Mouse (Mus musculus): ENCODE data around the gene Atp6v0e2.

- TF ChIP-seq CTCF (IDR thresholded peaks at IDR 0.05; ENCODE audit: low read depth, low read length) (no peak), TAL1 (conservative IDR thresholded peaks at IDR 0.05; ENCODE audit: low read depth, low read length) (no peak), GATA1 (IDR thresholded peaks at IDR 0.05; ENCODE audit: borderline replicate concordance, low read length) (no peak)
These were observed 9.5 kb upstream of the Atp6v0e2 start for GRCm38 (mm10) chr6:48527901-48528300.
